Mouse (Mus musculus) cerebellum, adult 2 months (tissue): Measurements from ENCODE around the gene Usp19.

Source experiments
- CTCF ChIP-seq: fragments of 200-500 bp; IDR thresholded peaks from 2 replicates; pipeline ENCODE4 v1.5.1; 2011; ENCODE audit warnings: low read depth, mild to moderate bottlenecking, control low read depth, low read length, moderate library complexity, borderline replicate concordance; ENCODE audit not compliant: insufficient read depth
- POLR2A ChIP-seq: fragments of 200-500 bp; IDR thresholded peaks from 2 replicates; pipeline ENCODE4 v1.6.1; 2011; ENCODE audit warnings: low read length, control low read depth, borderline replicate concordance; ENCODE audit not compliant: insufficient read depth

GRCm38 (mm10) chr9:108485301-108485875 lies 5.0 kb upstream of the Usp19 start:
- no peak for TF ChIP-seq POLR2A
- TF ChIP-seq CTCF: no peak
